Mouse (Mus musculus): ENCODE results near the gene Tph1.

DNA sequence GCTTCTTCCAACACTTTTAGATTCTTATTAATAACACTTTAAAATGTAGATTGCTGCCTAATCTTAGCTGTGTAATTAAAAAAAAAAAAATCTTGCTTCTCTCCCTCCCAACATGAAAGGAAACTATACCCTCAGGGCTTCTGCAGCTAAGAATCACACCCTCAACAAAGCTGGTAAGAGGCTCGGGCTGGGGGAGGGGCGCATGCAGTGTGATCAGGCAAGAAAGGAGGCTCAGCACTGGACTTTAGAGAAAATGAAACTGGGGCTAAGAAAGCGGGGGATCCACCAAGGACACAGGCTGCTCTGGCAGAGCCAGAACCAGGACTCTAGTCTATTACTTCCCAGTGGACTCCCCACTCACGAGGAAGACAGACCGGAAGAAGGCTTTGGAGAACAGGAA, 71.2 kb downstream of the Tph1 start:
- TF ChIP-seq CTCF (conservative IDR thresholded peaks at IDR 0.05; ENCODE audit: low read length) (no peak), NANOG (IDR thresholded peaks at IDR 0.05; ENCODE audit: borderline replicate concordance, low read length) (no peak), POU5F1 (IDR thresholded peaks at IDR 0.05; ENCODE audit: borderline replicate concordance, low read length) (no peak)
